Mouse (Mus musculus) heart, postnatal 10 days (tissue): ENCODE data around the gene Slc1a6. TPM values are rescaled to one million over a fixed set of nuclear protein-coding genes. Genes with fewer than 3 reads are reported as not detected.

ENCODE experiments used
- total RNA-seq, 2 experiments: library from RNA; stranded (reverse); gene quantifications; 2 replicates each; pipeline ENCODE4 v1.2.3; 2021

Slc1a6 gene
- total RNA-seq, 2 experiments from 2014 or later: 0.34 TPM; not detected in 1

Other genes starting within 250 kb of the Slc1a6 start
- gene Ilvbl, start 206.2 kb upstream of the Slc1a6 start, total RNA-seq: 10 to 100 TPM; 50.4 to 53.2 TPM
- gene Syde1, start 188.5 kb upstream of the Slc1a6 start, total RNA-seq: 10 to 100 TPM; 17.7 to 18.6 TPM
- gene Olfr1357, start 162.4 kb upstream of the Slc1a6 start, total RNA-seq: not detected
- not detected for gene Casp14, start 62.2 kb upstream of the Slc1a6 start, total RNA-seq
- gene Ccdc105, start 27.4 kb upstream of the Slc1a6 start, total RNA-seq: not detected
- gene Olfr1356, start 71.7 kb downstream of the Slc1a6 start, total RNA-seq: not detected
- not detected for gene Olfr1355, start 95.0 kb downstream of the Slc1a6 start, total RNA-seq
- not detected for gene Olfr1354, start 132.7 kb downstream of the Slc1a6 start, total RNA-seq
- not detected for gene Olfr8, start 170.1 kb downstream of the Slc1a6 start, total RNA-seq
- not detected for gene Olfr1353, start 182.8 kb downstream of the Slc1a6 start, total RNA-seq
- gene Olfr1352, start 200.6 kb downstream of the Slc1a6 start, total RNA-seq: not detected
- not detected for gene Olfr1351, start 232.0 kb downstream of the Slc1a6 start, total RNA-seq
- gene Olfr57, start 248.2 kb downstream of the Slc1a6 start, total RNA-seq: not detected